Mouse (Mus musculus) limb, embryonic 15.5 days (tissue): ENCODE results near the gene Otulin. TPM values are rescaled to one million over a fixed set of nuclear protein-coding genes. Genes with fewer than 3 reads are reported as not detected.

Experiments
- ATAC-seq: fragments of 200-750 bp; cut with Nextera tagmentation; 2 replicates; pipeline ENCODE4 v1.8.0; 2017; ENCODE audit warnings: low read depth, moderate TSS enrichment; ENCODE audit not compliant: insufficient number of reproducible peaks, low FRiP score, low TSS enrichment
- H3K27ac ChIP-seq: fragments of 300-500 bp; sonication (generic); 2 replicates; pipeline ENCODE4 v1.5.1; 2015; ENCODE audit warnings: moderate library complexity, mild to moderate bottlenecking, inconsistent platforms
- H3K27me3 ChIP-seq: fragments of 300-500 bp; sonication (generic); 2 replicates; pipeline ENCODE4 v1.6.1; 2015; ENCODE audit warnings: inconsistent platforms
- H3K36me3 ChIP-seq: fragments of 300-500 bp; sonication (generic); 2 replicates; pipeline ENCODE4 v1.6.1; 2015; ENCODE audit warnings: inconsistent platforms
- H3K4me1 ChIP-seq: fragments of 300-500 bp; sonication (generic); 2 replicates; pipeline ENCODE4 v1.6.1; 2015; ENCODE audit warnings: inconsistent platforms
- H3K4me2 ChIP-seq: fragments of 300-500 bp; sonication (generic); 2 replicates; pipeline ENCODE4 v1.6.1; 2015; ENCODE audit warnings: mild to moderate bottlenecking, inconsistent platforms
- H3K4me3 ChIP-seq: fragments of 300-500 bp; sonication (generic); 2 replicates; pipeline ENCODE4 v1.5.1; 2015; ENCODE audit warnings: mild to moderate bottlenecking, inconsistent platforms
- H3K9ac ChIP-seq: fragments of 300-500 bp; sonication (generic); 2 replicates; pipeline ENCODE4 v1.6.1; 2015; ENCODE audit warnings: inconsistent platforms
- H3K9me3 ChIP-seq: fragments of 300-500 bp; sonication (generic); 2 replicates; pipeline ENCODE4 v1.6.1; 2016; ENCODE audit warnings: inconsistent platforms
- WGBS: fragments of 180-500 bp; shearing (Covaris S2); methylation state at CpG from one replicate; pipeline ENCODE4 v1.1.7; 2015; 5-methylcytosine and 5-hydroxymethylcytosine counted together
- polyA plus RNA-seq: library from polyadenylated mRNA; unstranded; fragments of >200 nt; fragmentation: Nextera tagmentation; extraction: Ambion mirVana; gene quantifications from 2 replicates; pipeline ENCODE4 v1.2.1, GENCODE M21; 2015

The Otulin gene
- polyA plus RNA-seq, 1 experiment from 2014 or later: 32.5 TPM

DNA sequence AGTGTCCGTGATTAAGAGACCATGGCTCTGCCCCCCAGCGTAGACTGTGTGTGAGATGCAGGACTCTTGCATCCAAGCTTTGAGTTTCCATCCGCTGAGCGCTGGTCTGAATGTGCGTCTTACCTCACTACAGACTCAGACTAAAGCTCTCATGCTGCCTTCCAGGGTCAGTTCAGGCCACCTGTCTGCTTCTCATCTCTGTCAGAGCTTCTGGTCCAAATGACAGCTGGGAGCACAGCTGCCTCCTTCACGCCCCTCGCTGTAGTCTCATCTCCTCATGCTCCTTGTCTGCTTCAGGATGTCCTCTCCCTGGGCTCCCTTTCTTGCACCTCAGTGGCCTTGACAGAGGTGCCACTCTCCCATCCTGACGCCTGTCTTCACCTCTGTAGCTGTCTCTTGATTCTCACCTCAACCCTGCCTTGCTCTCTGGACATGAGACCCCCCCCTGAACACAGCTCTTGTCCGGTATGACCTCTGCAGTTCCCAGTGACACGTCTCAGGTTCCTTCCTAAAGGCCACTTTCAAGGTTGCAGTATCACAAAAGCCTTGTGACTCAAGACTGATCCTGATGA, 78.3 kb downstream of the Otulin start:
- no peak overlapping the region for H3K27ac ChIP-seq
- H3K4me1 ChIP-seq: no peaks in the 10 kb centered on the region
- no peaks in the 10 kb centered on the region for H3K27me3 ChIP-seq
- no peak for ATAC-seq
- H3K36me3 ChIP-seq: 0 out of 2 replicates have a peak, but pooled peaks cover under 1% of the 10 kb centered on the region
- H3K9me3 ChIP-seq: no peaks in the 10 kb centered on the region
- H3K4me3 ChIP-seq: no peak overlapping the region
- H3K9ac ChIP-seq: no peak overlapping the region
- H3K4me2 ChIP-seq: no peak overlapping the region
- 77% methylated on average over 10 of the region's 10 CpGs for WGBS

DNA sequence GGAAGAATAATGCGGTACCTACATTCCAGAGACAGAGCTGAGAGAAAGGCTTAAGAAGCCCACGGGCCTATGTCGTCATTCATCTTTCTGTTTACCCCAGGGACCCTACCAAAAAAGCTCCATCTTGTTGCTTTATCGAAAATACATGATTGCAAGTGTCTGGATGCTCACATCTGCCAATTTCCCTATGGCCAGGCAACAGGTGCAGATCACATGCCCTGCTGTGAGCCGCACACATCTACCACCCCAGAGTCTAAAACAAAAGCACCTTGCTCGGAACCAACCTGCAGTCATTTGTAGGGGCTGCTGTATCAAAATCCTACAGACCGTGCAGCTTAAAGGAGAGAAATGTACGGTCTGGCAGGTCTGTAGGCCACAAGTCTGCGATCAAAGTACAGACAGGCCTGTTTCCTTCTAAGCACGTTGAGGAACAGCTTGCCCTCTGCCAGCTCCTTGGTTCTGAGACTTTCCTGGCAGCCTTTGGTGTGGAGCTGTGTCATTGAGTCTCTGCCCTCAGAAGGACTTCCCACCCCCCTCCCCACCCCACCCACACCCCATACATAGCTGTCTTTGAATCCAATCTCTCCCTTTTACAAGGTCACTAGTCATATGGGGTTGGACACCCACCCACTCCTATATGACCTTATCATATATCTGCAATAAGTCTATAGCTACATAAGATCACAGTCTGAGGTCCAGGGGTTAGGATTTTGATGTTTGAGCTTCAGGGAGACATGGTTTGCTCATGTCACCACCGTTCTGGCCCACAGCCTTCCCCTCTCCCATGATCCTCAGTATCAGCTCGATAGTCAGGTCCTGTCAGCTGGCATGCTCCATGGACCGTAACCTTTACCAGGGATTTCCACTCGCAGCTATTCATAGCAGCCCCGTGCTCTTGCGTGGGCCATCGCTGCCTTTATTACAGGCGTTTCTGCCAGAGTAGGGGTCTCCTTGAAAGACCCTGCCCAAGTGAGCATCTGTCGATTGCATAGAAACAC, 79.1 kb downstream of the Otulin start:
- no peaks in the 10 kb centered on the region for H3K36me3 ChIP-seq
- H3K4me2 ChIP-seq: no peak overlapping the region
- H3K9me3 ChIP-seq: no peaks in the 10 kb centered on the region
- H3K27ac ChIP-seq: no peak overlapping the region
- no peak overlapping the region for H3K4me3 ChIP-seq
- no peak for ATAC-seq
- no peak overlapping the region for H3K9ac ChIP-seq
- no peaks in the 10 kb centered on the region for H3K4me1 ChIP-seq
- H3K27me3 ChIP-seq: no peaks in the 10 kb centered on the region
- WGBS: 82% methylated on average over 19 of the region's 19 CpGs

- Histone ChIP-seq H3K4me3 (no peak overlapping the region), H3K27me3 (no peaks in the 10 kb centered on the region), H3K4me2 (no peak overlapping the region), H3K36me3 (no peaks in the 10 kb centered on the region), H3K4me1 (no peaks in the 10 kb centered on the region), H3K9me3 (no peaks in the 10 kb centered on the region), H3K27ac (no peak overlapping the region), H3K9ac (no peak overlapping the region)
- WGBS: 31% methylated on average over 9 of the region's 9 CpGs
- no peak for ATAC-seq
Measured at GRCm38 (mm10) chr15:27550358-27550992, 80.0 kb downstream of the Otulin start.

DNA sequence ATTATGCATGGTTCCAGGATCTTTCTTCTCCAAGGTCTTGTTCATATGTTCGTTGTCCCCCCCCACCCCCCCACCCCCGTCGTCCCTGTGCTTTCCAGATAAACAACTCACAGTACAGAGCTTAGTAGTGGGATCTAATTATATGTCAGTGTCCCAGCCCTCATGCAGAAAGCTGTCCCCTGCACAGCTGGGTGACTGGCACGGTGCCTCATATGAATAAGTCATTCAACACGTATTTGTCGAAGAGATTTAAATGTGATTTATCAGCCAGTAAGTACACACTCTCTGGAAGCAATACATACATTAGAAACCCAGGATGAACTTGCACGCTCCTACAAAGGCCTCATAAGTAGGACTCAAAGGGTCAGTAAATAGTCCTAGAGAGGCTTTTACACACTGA, 80.6 kb downstream of the Otulin start:
- WGBS: 57% methylated on average over 7 of the region's 7 CpGs
- Histone ChIP-seq H3K4me3 (no peak overlapping the region), H3K4me2 (no peak overlapping the region), H3K36me3 (no peaks in the 10 kb centered on the region), H3K4me1 (no peaks in the 10 kb centered on the region), H3K9me3 (no peaks in the 10 kb centered on the region), H3K27ac (no peak overlapping the region), H3K9ac (no peak overlapping the region), H3K27me3 (no peaks in the 10 kb centered on the region)
- no peak for ATAC-seq

DNA sequence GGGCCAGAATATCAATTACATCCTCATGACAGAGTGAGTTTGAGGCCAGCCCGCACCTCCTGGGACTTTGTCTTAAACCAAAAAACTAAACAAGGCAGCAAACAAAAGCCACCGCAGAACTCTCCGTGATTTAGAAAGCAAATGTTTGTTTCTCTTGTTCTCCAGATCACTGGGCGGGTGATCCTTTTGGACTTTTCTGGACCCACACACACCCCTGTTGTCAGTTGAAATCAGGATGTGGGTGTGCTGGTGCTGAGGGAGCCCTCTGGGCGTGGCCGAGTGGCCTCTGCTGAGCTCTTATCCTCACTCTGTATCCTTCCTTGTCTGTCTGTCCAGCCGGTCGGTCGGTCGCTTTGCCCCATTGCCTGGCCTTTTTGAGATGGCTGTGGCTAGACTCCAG, 81.4 kb downstream of the Otulin start:
- no peak for ATAC-seq

DNA sequence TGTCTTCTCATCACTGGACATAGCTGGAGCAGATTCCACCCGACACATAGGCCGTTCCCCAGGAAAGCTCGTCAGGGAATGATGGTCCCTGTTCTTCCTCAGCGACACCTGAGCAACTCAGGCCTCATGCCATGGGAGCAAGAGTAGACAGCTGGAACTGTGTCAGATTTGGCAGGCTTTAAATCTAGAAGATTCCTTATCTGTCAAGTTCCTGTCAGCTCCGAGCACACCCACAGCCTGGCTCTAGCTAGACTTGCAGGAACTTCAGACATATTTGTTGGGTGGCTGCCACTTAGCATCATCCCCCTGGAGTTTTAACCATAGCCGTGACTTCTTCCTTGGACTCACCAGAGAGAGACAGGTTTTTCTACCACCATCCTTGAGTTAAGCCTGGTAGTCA, 82.4 kb downstream of the Otulin start:
- WGBS: 70% methylated on average over 6 of the region's 6 CpGs
- Histone ChIP-seq H3K4me3 (no peak overlapping the region), H3K4me1 (no peaks in the 10 kb centered on the region), H3K36me3 (no peaks in the 10 kb centered on the region), H3K9me3 (no peaks in the 10 kb centered on the region), H3K4me2 (no peak overlapping the region), H3K9ac (no peak overlapping the region), H3K27me3 (no peaks in the 10 kb centered on the region), H3K27ac (no peak overlapping the region)
- ATAC-seq: no peak

More for the DNA sequence above, 81.4 kb downstream of the Otulin start:
- no peaks in the 10 kb centered on the region for H3K9me3 ChIP-seq
- 85% methylated on average over 10 of the region's 10 CpGs for WGBS
- H3K9ac ChIP-seq: no peak overlapping the region
- no peaks in the 10 kb centered on the region for H3K27me3 ChIP-seq
- no peak overlapping the region for H3K27ac ChIP-seq
- no peak overlapping the region for H3K4me3 ChIP-seq
- H3K36me3 ChIP-seq: no peaks in the 10 kb centered on the region
- no peaks in the 10 kb centered on the region for H3K4me1 ChIP-seq
- H3K4me2 ChIP-seq: no peak overlapping the region

DNA sequence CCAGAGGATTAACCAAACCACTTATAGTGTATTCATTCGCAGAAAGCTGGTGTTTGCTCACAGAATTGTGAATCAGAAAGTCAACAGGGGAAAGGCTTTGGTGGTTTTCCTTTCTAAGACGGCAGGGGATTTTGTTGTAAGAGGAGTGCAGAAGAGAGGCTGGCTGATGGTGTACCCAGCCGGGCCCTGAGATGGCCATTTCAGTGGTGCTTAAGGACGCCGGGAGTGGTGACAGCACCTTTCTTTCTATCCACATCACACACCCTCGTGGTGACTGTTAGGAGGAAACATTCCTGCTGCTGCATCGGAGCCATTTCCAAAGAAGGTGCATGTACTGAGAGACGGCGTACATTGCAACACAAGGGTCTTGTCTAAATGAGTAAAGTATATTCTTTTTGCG, 85.3 kb downstream of the Otulin start:
- Histone ChIP-seq H3K9me3 (no peaks in the 10 kb centered on the region), H3K36me3 (no peaks in the 10 kb centered on the region), H3K4me1 (no peaks in the 10 kb centered on the region), H3K4me2 (no peak overlapping the region), H3K27me3 (no peaks in the 10 kb centered on the region), H3K9ac (no peak overlapping the region), H3K4me3 (no peak overlapping the region), H3K27ac (no peak overlapping the region)
- ATAC-seq: no peak
- 94% methylated on average over 10 of the region's 10 CpGs for WGBS

DNA sequence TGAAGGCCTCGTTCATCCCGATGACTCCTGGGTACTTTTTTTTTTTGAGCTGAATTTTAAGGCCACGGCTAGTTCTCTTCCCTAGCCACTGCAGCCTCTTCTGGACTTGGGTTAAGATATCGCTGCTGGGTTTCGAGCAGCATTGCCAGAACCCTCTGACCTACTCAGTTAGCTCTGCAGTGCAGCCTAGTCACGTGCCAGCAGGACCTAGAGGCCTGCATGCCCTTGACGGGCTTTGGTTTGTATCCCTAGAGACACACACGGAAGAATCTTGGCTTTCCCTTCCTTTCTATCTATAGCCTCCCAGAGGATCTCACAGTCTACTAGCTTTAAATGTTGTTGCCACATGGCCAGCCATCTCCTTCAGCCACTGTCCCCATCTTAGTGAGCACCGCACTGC, 90.7 kb downstream of the Otulin start:
- Histone ChIP-seq H3K27me3 (no peaks in the 10 kb centered on the region), H3K4me1 (0 out of 2 replicates have a peak, but pooled peaks cover 5% of the 10 kb centered on the region), H3K9ac (no peak overlapping the region), H3K4me3 (no peak overlapping the region), H3K9me3 (no peaks in the 10 kb centered on the region), H3K4me2 (no peak overlapping the region), H3K36me3 (no peaks in the 10 kb centered on the region), H3K27ac (no peak overlapping the region)
- ATAC-seq: no peak
- WGBS: 85% methylated on average over 9 of the region's 9 CpGs

DNA sequence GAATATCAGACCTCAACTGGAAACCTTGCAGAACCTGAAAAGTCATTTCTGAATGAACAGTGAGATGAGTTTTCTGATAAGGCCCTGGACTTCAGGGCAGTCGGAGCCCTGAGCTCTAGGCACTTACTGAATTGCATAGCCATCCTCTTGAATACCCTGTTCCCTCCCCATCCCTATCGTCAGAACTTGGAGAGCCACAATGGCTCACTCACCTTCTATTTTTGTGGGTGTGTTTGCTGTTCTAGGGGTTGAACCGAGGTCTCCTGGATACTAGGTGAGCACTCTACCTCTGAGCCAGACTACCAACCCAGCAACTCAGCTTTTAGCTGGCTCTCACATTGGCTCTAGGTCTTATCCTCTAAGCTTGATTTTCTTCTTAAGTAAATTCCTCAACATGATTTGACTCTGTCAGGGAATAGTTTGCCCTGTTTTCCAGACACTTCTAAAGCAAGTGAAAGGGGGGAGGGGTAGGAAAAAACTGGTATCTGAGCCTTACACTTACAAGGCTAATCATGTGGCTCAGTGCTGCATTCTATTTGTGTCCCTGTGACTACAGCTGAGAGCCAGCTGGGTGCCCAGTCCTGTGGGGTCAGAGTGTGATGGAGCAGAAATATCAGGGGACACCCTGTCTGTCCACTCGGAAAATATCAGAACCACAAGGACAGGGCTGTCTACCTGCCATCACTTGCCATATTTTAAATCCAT, 92.8 kb downstream of the Otulin start:
- no peaks in the 10 kb centered on the region for H3K27me3 ChIP-seq
- 69% methylated on average over 4 of the region's 4 CpGs for WGBS
- 0 out of 2 replicates have a peak, but pooled peaks cover 5% of the 10 kb centered on the region for H3K4me1 ChIP-seq
- H3K9me3 ChIP-seq: no peaks in the 10 kb centered on the region
- no peak overlapping the region for H3K9ac ChIP-seq
- H3K36me3 ChIP-seq: no peaks in the 10 kb centered on the region
- no peak for ATAC-seq
- H3K27ac ChIP-seq: no peak overlapping the region
- no peak overlapping the region for H3K4me2 ChIP-seq
- H3K4me3 ChIP-seq: no peak overlapping the region

DNA sequence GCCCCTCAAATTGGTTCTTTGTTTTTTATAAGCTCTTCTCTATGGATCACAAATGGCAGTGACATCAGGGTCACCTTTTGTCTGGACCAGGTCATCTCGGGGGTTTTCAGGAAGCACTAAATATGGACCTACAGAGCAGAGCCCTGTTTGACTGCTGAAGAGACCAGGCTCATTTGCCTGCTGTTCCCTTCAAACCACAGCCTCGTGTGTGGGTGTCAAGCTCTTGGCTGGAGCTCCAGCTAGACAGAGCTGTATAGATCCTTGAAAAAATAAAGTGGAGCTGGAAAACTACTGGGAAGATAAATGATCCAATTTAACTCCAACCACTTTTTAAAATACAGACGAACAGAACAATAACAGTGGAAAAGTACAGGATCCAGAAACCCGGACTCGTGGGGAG, 93.7 kb downstream of the Otulin start:
- no peak for ATAC-seq
- no peak overlapping the region for H3K27ac ChIP-seq
- H3K4me2 ChIP-seq: no peak overlapping the region
- H3K27me3 ChIP-seq: no peaks in the 10 kb centered on the region
- no peaks in the 10 kb centered on the region for H3K36me3 ChIP-seq
- H3K4me3 ChIP-seq: no peak overlapping the region
- H3K9me3 ChIP-seq: no peaks in the 10 kb centered on the region
- H3K4me1 ChIP-seq: 0 out of 2 replicates have a peak, but pooled peaks cover 5% of the 10 kb centered on the region
- WGBS: 52% methylated on average over 5 of the region's 5 CpGs
- H3K9ac ChIP-seq: no peak overlapping the region

DNA sequence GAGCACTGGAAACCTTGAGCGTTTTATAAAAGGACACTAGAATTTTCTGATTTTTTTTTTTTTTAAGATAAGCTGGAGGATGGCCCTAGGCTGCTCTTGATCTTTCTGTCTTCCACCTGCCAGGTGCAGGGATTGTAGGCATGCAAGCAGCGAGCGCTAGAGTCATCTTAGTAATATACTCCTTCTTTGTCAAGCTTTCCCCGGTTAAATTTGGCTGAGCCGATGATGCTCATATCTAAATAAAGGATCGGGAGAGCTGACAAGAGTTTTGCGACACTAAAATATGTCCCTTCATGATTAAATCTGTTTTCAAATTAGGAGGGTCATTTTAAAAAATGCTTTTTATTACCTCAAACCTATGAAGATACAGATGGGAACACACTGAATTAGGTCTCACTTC, 94.3 kb downstream of the Otulin start:
- 87% methylated on average over 7 of the region's 7 CpGs for WGBS
- 0 out of 2 replicates have a peak, but pooled peaks cover 5% of the 10 kb centered on the region for H3K4me1 ChIP-seq
- H3K36me3 ChIP-seq: no peaks in the 10 kb centered on the region
- H3K4me3 ChIP-seq: no peak overlapping the region
- H3K9me3 ChIP-seq: no peaks in the 10 kb centered on the region
- no peak overlapping the region for H3K9ac ChIP-seq
- ATAC-seq: no peak
- no peak overlapping the region for H3K4me2 ChIP-seq
- H3K27ac ChIP-seq: no peak overlapping the region
- H3K27me3 ChIP-seq: no peaks in the 10 kb centered on the region
